Mouse (Mus musculus): ENCODE data around the gene Adamtsl4. TPM values are rescaled to one million over a fixed set of nuclear protein-coding genes. Genes with fewer than 3 reads are reported as not detected.
"Not testable (repeated sequence)": the region's sequence is repeated elsewhere in the genome, so short reads cannot be mapped to it uniquely, and the experiment has no call there.

Adamtsl4 gene
- polyA plus RNA-seq, 1 experiment: 5.2 TPM

DNA sequence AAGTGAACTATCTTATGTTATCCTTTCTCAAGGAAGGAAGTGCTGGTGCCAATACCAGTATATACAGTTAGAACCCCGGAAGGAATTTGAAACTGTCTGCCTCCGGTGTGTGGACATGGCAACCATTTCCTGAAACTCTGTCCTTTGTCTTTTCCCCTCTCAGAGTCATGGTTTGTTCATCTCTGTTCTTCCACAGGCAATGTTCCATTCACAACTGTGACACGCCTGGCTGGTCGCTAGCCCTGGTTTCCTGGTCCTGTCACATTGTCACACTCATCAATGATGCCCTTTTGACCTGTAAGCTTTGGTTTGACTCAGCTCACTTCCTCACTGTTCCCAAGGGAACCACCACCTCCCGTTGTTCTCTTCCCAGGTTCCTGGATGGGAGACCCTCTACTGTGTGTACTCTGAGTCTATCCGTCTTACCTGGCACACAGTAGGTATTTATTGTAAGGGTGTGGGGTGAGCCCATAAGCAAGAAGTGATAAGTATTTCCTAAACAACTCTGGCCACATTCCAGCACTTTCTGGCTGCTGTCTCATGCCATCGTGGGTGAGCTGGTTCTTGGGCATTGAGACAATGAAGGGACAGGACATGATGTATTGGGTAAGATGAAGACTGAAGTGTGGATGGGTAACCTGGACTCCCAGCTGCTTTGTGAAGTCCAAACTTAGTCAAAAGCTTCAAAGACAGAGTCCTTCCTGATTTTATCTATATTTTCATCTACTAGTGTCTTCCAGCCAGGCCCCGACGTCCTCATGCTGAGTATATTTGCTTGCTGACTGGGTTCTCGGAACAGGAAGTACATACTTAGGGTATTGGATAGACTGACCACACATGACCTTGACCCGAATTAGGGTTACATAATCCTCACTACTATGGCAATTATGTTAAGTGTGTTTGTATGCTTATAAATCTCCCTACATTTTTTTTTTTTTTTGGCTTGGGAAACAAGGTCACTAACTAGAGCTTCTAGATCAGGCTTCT is 6.4 kb upstream of the Adamtsl4 start:
- DNase-seq: peak; percentile 77
- H3K36me3 ChIP-seq (ENCODE audit: control insufficient read depth, insufficient read depth, low read length): no peaks in the 10 kb centered on the region
- peak overlapping the region; percentile 47; the same call in 1 of the 2 replicates for H3K27ac ChIP-seq (ENCODE audit: insufficient read depth, low read depth, low read length)
- no peaks in the 10 kb centered on the region for H3K27me3 ChIP-seq (replicated peaks; ENCODE audit: control insufficient read depth, insufficient read depth, low read length)
- H3K4me3 ChIP-seq (ENCODE audit: insufficient read depth, low read depth, low read length): no peak overlapping the region
- H3K4me1 ChIP-seq (ENCODE audit: control insufficient read depth, insufficient read depth, low read length): peaks cover 13% of the 10 kb centered on the region; the same call in 1 of the 2 replicates
- TF ChIP-seq CTCF (conservative IDR thresholded peaks at IDR 0.05; ENCODE audit: insufficient read depth, insufficient read length, low read depth, low read length): no peak
- no peak for TF ChIP-seq POLR2A (IDR thresholded peaks at IDR 0.05; ENCODE audit: low read depth, low read length)
- 54% methylated on average over 11 of the region's 11 CpGs for WGBS

DNA sequence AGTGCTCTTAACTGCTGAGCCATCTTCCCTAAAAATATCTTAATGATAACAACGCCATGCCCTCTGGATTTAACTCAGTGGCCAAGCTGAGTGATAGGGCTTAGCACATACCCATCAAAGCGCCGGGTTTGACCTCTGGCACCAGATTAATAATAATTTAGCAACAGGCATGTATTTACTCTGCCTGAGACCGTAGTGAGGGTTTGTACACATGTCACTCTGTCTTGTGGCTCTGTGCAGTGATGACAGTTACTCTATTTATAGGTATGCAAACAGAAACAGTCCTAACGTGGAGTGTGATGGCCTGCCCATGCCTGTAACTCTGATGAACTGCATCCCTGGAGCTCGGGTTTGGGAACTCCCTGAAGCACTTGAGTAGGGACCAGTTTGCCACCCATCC is 5.0 kb upstream of the Adamtsl4 start:
- peaks cover 13% of the 10 kb centered on the region; the same call in 1 of the 2 replicates for H3K4me1 ChIP-seq (ENCODE audit: control insufficient read depth, insufficient read depth, low read length)
- no peak for DNase-seq
- WGBS: 88% methylated on average over 6 of the region's 6 CpGs
- no peak overlapping the region for H3K4me3 ChIP-seq (ENCODE audit: insufficient read depth, low read depth, low read length)
- H3K27ac ChIP-seq (ENCODE audit: insufficient read depth, low read depth, low read length): no peak overlapping the region
- H3K36me3 ChIP-seq (ENCODE audit: control insufficient read depth, insufficient read depth, low read length): no peaks in the 10 kb centered on the region
- no peaks in the 10 kb centered on the region for H3K27me3 ChIP-seq (replicated peaks; ENCODE audit: control insufficient read depth, insufficient read depth, low read length)
- TF ChIP-seq POLR2A (IDR thresholded peaks at IDR 0.05; ENCODE audit: low read depth, low read length) (no peak), CTCF (conservative IDR thresholded peaks at IDR 0.05; ENCODE audit: insufficient read depth, insufficient read length, low read depth, low read length) (no peak)

DNA sequence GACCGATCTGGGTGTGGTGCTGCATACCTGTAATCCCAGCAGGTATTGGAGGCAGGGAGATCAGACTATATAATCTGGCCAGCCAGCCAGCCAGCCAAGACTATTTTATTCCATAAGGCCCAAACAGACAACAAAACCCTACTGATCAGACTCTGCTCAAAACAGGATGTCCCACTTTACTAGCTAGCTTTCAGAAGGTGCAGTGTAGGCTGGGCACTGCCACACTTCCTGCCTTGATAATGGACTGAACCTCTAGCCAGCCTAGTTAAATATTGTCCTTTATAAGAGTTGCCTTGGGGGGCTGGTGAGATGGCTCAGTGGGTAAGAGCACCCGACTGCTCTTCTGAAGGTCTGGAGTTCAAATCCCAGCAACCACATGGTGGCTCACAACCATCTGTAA is 2.8 kb upstream of the Adamtsl4 start:
- WGBS: 88% methylated on average over 2 of the region's 2 CpGs
- not testable (repeated sequence) for H3K27ac ChIP-seq (ENCODE audit: insufficient read depth, low read depth, low read length); DNase-seq; H3K4me1 ChIP-seq (ENCODE audit: control insufficient read depth, insufficient read depth, low read length); H3K4me3 ChIP-seq (ENCODE audit: insufficient read depth, low read depth, low read length); H3K36me3 ChIP-seq (ENCODE audit: control insufficient read depth, insufficient read depth, low read length); H3K27me3 ChIP-seq (replicated peaks; ENCODE audit: control insufficient read depth, insufficient read depth, low read length)

- no peaks in the 10 kb centered on the region for H3K36me3 ChIP-seq (ENCODE audit: control insufficient read depth, insufficient read depth, low read length)
- TF ChIP-seq CTCF (conservative IDR thresholded peaks at IDR 0.05; ENCODE audit: insufficient read depth, insufficient read length, low read depth, low read length) (no peak), POLR2A (IDR thresholded peaks at IDR 0.05; ENCODE audit: low read depth, low read length) (no peak)
- no peak overlapping the region for H3K27ac ChIP-seq (ENCODE audit: insufficient read depth, low read depth, low read length)
- peaks cover 9% of the 10 kb centered on the region; the same call in 1 of the 2 replicates for H3K4me1 ChIP-seq (ENCODE audit: control insufficient read depth, insufficient read depth, low read length)
- DNase-seq: no peak
- WGBS: 44% methylated on average over 2 of the region's 2 CpGs
- no peaks in the 10 kb centered on the region for H3K27me3 ChIP-seq (replicated peaks; ENCODE audit: control insufficient read depth, insufficient read depth, low read length)
- no peak overlapping the region for H3K4me3 ChIP-seq (ENCODE audit: insufficient read depth, low read depth, low read length)
Observed at GRCm38 (mm10) chr3:95689940-95690339, 2.2 kb upstream of the Adamtsl4 start.

DNA sequence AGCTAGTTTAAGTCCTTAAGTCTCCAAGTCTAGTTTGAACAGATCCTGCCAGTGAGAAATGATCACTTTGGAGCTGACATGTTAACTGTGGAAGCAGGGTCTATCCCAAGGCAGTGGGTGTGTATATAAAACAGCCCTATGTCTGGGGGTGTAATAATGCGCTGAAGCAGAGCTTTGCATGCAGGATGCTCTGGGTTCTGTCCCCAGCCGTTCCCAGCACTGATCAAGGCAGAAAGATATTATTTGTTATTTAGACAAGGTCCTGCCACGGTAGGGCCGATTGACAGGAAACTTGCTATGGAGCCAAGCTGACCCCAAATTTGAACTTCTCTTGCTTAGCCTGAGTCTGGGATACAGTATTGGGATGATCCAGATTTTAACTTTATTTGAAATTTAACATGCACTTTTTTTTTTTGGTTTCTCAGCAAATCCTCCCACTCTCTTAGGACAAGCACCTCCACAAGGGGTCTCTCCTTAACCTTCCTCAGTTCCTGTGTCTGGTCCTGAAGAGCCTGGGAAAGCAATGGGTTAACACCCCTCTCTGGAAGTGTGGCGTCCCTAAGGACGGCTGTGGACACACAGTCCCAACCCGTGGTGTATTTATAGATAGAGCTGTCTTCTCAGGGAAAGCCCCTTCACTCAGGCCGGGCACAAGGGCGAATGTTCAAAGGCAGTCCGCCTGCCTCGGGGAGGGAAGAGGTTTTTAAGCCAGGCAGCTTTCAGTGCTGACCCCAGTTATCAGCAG is 1.6 kb upstream of the Adamtsl4 start:
- no peak overlapping the region for H3K4me3 ChIP-seq (ENCODE audit: insufficient read depth, low read depth, low read length)
- peaks cover 9% of the 10 kb centered on the region; the same call in 1 of the 2 replicates for H3K4me1 ChIP-seq (ENCODE audit: control insufficient read depth, insufficient read depth, low read length)
- DNase-seq: no peak
- H3K27ac ChIP-seq (ENCODE audit: insufficient read depth, low read depth, low read length): no peak overlapping the region
- WGBS: 56% methylated on average over 11 of the region's 11 CpGs
- H3K36me3 ChIP-seq (ENCODE audit: control insufficient read depth, insufficient read depth, low read length): no peaks in the 10 kb centered on the region
- no peaks in the 10 kb centered on the region for H3K27me3 ChIP-seq (replicated peaks; ENCODE audit: control insufficient read depth, insufficient read depth, low read length)
- TF ChIP-seq CTCF (conservative IDR thresholded peaks at IDR 0.05; ENCODE audit: insufficient read depth, insufficient read length, low read depth, low read length): no peak
- TF ChIP-seq POLR2A (IDR thresholded peaks at IDR 0.05; ENCODE audit: low read depth, low read length): no peak

DNA sequence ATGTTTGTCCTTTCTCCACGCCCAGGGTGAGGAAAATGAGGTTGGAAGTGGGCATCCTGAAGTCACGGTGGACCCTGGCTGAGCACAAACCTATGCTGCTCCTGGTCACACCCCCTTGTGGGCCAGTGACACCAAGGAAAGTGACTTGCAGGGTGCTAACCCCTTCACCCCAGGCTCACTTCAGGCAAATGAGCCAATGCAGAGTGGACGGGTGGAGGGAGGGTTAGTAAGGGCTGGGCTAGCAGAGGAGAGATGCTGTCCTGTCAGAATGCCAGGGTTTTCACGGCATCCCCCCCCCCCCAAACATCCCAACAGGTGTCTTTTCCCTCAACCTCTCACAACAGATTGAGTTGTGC is 571 bp downstream of the Adamtsl4 start:
- H3K4me3 ChIP-seq (ENCODE audit: insufficient read depth, low read depth, low read length): peak overlapping the region; percentile 49
- TF ChIP-seq CTCF (conservative IDR thresholded peaks at IDR 0.05; ENCODE audit: insufficient read depth, insufficient read length, low read depth, low read length) (no peak), POLR2A (IDR thresholded peaks at IDR 0.05; ENCODE audit: low read depth, low read length) (no peak)
- 26% methylated on average over 4 of the region's 4 CpGs for WGBS
- no peak for DNase-seq
- no peaks in the 10 kb centered on the region for H3K36me3 ChIP-seq (ENCODE audit: control insufficient read depth, insufficient read depth, low read length)
- no peaks in the 10 kb centered on the region for H3K27me3 ChIP-seq (replicated peaks; ENCODE audit: control insufficient read depth, insufficient read depth, low read length)
- no peak overlapping the region for H3K27ac ChIP-seq (ENCODE audit: insufficient read depth, low read depth, low read length)
- no peaks in the 10 kb centered on the region; the same call in 1 of the 2 replicates for H3K4me1 ChIP-seq (ENCODE audit: control insufficient read depth, insufficient read depth, low read length)
